Mouse (Mus musculus): ENCODE measurements around the gene Maco1.

Gene Maco1

GRCm38 (mm10) chr4:134813406-134814228 is 39.5 kb downstream of the Maco1 start:
- 63% methylated on average over 17 of the region's 17 CpGs for WGBS

- 23% methylated on average over 5 of the region's 5 CpGs for WGBS
Measured at GRCm38 (mm10) chr4:134804765-134805164, 48.4 kb downstream of the Maco1 start.

GRCm38 (mm10) chr4:134802765-134803164 is 50.4 kb downstream of the Maco1 start:
- 48% methylated on average over 3 of the region's 3 CpGs for WGBS

- WGBS: 68% methylated on average over 10 of the region's 10 CpGs
Measured at GRCm38 (mm10) chr4:134802155-134802554, 51.0 kb downstream of the Maco1 start.

- 79% methylated on average over 10 of the region's 10 CpGs for WGBS
Measured at GRCm38 (mm10) chr4:134800693-134801092, 52.5 kb downstream of the Maco1 start.

GRCm38 (mm10) chr4:134800098-134800497 is 53.0 kb downstream of the Maco1 start:
- 40% methylated on average over 8 of the region's 8 CpGs for WGBS

- 13% methylated on average over 4 of the region's 4 CpGs for WGBS
Measured at GRCm38 (mm10) chr4:134799272-134799671, 53.9 kb downstream of the Maco1 start.

GRCm38 (mm10) chr4:134798861-134799260 is 54.3 kb downstream of the Maco1 start:
- WGBS: 62% methylated on average over 3 of the region's 3 CpGs

- WGBS: 86% methylated on average over 6 of the region's 6 CpGs
Measured at GRCm38 (mm10) chr4:134797621-134798020, 55.5 kb downstream of the Maco1 start.

- 49% methylated on average over 7 of the region's 7 CpGs for WGBS
Measured at GRCm38 (mm10) chr4:134796581-134797361, 56.4 kb downstream of the Maco1 start.

- 80% methylated on average over 5 of the region's 5 CpGs for WGBS
Measured at GRCm38 (mm10) chr4:134795819-134796485, 57.2 kb downstream of the Maco1 start.

- WGBS: 34% methylated on average over 10 of the region's 10 CpGs
Measured at GRCm38 (mm10) chr4:134793213-134793956, 59.8 kb downstream of the Maco1 start.

GRCm38 (mm10) chr4:134791731-134792130 is 61.4 kb downstream of the Maco1 start:
- 67% methylated on average over 6 of the region's 6 CpGs for WGBS

GRCm38 (mm10) chr4:134786946-134787345 is 66.2 kb downstream of the Maco1 start:
- WGBS: 61% methylated on average over 10 of the region's 10 CpGs

- 66% methylated on average over 5 of the region's 5 CpGs for WGBS
Measured at GRCm38 (mm10) chr4:134784701-134785100, 68.4 kb downstream of the Maco1 start.

GRCm38 (mm10) chr4:134779136-134779934 is 73.8 kb downstream of the Maco1 start:
- 62% methylated on average over 14 of the region's 14 CpGs for WGBS

- 59% methylated on average over 7 of the region's 7 CpGs for whole genome bisulfite sequencing
Measured at GRCm38 (mm10) chr4:134776246-134776645, 76.9 kb downstream of the Maco1 start.

GRCm38 (mm10) chr4:134775234-134775944 is 77.8 kb downstream of the Maco1 start:
- 67% methylated on average over 13 of the region's 14 CpGs for WGBS

- WGBS: 91% methylated on average over 6 of the region's 6 CpGs
Measured at GRCm38 (mm10) chr4:134774126-134774525, 79.0 kb downstream of the Maco1 start.

All from cerebral cortex, adult 2 months (tissue).